Mouse (Mus musculus) induced T-regulatory cell, adult 2 months (primary cell): ENCODE results near the gene Gm20388.
A peak's percentile ranks its signal among the peaks of the same experiment; 100 is the strongest.

ENCODE experiments used
- DNase-seq: peaks from one replicate; pipeline ENCODE4 v3.0.0-alpha.2; 2012; ENCODE audit warnings: low read depth

The Gm20388 gene

GRCm38 (mm10) chr8:120492193-120492880, 581.7 kb downstream of the Gm20388 start:
- DNase-seq, result no peak

DNA sequence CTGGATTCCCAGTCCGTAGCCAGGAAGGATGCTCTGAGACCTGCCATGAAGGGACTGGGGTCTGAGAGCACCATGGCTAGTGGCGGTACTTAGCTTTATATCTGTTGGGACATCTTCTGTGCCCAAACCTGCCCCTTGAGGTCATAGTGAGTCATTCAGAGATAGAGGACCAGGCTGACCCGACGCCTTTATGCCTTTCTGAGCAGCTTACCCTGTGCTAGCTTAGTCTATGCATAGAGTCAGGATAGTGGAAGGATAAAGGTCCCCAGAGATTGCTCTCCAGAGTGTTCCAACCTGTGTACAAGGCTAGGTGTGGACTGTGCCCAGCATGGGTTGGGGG, 582.2 kb downstream of the Gm20388 start:
- no peak for DNase-seq

DNA sequence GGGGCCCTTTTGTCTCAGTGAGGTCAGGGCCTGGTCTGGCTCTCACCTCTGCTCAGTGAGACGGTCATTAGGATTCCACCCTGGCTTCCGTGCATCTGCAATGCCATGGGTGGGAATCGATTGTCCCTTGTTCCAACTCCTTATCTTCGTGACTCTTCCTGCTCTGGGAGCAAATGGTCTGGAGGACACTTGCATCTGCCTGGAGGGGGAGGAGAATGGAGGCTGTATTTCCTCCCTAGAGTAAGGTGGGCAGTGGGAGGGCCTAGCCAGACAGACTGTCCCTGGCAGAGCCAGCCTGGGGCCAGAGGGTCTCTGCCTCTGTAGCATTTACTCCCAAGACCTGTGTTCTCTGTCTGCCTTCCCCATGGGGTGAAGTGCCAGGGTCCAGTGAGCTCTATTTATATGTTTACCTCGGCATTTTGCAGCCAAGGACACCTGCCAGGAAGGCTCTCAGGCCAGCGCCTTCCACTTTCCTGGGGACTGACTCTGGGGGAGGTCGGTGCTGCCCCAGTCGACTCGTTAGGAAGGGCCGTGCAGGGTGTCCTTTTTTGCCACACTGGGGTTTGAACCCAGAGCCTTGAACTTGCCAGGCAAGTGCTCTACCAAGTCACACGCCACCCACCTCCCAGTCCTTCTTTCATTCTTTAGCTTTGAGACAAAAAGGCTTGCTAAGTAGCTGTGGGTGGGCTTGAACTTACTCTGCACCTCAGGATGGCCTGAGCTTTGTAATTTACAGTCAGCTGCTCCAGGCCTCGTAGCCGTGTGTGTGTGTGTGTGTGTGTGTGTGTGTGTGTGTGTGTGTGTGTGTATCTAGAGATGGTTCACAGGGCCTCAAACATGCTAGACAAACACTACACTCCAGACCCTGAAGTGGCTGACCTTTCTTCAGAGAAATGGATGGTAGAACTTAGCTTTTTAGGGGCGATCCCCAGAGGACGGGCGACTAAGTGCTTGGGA, 583.1 kb downstream of the Gm20388 start:
- no peak for DNase-seq

DNA sequence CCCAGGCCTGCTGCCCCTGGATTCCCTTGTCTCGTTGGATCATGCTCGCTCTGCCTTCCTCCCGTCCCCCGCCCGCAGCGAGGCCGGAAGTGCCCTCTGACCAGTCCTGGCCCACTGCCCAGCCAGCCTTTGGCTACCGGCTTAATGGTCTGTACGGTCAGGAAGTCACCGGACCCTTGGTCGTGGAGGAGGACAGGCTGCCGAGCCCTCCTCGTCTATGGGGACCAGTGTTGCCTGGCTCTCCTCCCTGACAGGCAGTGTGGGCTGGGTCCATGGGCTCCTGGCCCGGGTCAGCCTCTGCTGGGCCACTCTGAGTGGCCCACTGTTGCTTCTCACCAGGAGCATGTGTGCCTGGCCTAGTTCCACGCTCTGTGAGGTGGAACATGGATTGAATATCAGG, 584.3 kb downstream of the Gm20388 start:
- DNase-seq, result no peak

DNA sequence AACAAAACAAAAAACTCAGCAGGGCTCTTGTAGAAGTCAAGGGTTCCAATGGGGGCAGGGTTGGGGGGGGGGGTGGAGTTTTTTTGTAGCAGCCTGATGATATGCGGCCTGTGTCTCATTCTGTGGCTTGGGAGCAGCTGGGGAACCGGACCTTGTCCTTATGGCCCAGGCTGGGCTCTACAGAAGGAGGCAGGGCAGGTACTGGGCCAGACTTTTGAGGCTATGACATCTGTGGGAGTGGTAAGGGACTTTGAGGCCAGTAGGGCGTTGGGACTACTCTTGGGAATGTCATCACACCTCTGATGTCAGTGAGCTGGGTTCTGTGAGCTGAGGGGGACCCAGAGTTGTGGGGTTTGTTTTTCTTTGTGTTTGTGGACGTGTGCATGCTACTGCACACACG, 584.8 kb downstream of the Gm20388 start:
- DNase-seq, result no peak

GRCm38 (mm10) chr8:120496478-120496877, 585.8 kb downstream of the Gm20388 start:
- DNase-seq, result no peak

DNA sequence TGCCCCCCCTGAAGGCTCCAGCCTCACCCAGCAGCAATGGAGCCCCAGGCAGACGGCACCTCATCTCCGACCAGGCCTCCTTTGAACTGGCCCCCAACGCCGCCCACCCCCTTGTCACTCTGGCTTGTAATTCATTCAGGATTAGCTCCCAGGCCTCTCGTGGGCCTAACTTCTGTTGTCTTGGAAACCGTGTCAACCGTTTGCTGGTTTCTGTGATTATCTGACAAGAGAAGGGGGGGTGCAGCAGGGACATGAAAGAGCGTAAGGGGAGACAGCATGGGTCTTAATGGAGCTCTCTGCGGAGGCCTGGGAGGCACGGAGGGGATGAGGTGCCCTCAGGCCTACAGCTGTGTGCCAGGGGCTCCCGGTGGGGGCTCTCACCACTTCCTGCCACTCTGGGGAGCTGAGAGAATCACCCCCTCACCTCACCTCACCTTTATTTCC, 586.9 kb downstream of the Gm20388 start:
- no peak for DNase-seq

GRCm38 (mm10) chr8:120498349-120498831, 587.7 kb downstream of the Gm20388 start:
- no peak for DNase-seq

DNA sequence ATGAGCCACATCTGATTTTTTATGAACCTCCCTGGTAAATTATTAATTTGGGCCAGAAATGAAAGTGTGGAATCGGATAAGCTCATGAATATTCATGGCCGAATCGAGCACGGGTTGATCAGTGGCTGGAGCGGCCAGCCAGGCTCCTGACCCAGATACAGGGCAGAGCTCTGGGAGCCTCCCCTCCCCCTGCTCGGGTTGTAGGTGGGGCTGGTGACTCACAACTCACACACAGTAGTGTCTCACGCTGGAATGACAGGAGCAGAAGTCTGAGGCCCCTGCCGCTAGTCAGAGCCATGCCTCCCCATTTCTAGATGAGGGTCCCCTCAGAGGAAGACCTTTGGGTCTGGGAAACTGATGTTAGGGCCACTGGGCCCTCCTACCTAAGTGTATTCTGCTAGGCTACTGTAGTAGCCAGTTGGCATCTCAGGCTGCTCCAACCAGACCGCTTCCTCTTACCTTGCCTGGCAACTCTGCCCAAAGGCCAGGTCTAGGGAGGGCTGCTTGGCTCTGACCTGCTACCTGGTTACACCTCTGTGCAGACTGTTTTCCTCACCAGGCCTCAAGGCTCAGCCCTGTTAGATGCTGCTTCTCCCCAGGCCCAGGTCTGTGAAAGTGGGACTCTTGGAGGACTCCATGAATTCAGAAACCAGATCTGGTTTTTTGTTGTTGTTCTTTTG, 588.4 kb downstream of the Gm20388 start:
- no peak for DNase-seq

DNA sequence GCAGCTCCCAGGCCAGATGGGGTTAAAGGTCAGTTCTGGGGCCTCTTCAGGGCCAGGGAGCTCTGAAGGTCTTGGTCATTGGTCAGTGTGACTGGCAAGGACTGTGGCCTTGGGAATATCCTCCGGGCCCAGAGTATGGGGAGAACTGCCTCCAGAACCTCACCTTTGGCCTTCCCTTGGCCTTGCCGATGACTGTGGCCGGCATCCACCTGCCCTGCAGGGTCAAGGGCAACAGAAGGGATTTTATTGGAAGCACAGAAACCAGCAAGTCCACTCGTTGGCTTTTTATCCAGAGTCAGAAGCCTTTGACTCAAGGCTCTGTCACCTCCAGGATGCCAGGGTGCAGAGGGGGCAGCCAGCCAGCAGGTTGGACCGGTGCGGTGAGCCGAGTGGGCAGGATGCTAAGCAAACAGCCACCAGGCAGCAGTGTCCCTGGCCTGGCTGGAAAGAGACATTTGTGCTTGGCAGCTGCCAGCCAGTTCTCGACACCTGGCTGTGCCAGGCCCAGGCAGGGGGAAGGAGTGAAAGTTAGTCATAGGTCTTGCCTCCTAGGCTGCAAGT, 590.1 kb downstream of the Gm20388 start:
- DNase-seq, result no peak

DNA sequence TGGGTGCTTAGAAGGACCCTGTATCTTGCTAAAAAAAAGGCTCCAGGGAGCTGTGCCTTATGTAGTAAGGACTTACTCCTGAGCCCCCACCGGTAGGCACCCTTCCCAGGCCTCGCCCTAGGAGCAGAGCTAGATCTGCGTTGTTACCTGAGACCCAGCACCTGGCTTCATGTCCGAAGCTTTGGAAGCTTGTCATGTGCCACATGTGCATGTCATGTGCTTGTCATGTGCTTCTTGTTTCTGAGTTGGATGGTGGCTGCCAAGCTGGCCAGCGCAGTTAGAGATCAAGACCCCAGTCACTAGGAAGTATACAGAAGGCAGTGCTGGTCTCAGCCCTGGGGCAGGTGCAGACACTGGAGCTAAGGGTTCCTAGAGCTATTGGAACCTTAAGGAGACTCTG, 590.8 kb downstream of the Gm20388 start:
- no peak for DNase-seq

GRCm38 (mm10) chr8:120502428-120502827, 591.8 kb downstream of the Gm20388 start:
- DNase-seq, result no peak

DNA sequence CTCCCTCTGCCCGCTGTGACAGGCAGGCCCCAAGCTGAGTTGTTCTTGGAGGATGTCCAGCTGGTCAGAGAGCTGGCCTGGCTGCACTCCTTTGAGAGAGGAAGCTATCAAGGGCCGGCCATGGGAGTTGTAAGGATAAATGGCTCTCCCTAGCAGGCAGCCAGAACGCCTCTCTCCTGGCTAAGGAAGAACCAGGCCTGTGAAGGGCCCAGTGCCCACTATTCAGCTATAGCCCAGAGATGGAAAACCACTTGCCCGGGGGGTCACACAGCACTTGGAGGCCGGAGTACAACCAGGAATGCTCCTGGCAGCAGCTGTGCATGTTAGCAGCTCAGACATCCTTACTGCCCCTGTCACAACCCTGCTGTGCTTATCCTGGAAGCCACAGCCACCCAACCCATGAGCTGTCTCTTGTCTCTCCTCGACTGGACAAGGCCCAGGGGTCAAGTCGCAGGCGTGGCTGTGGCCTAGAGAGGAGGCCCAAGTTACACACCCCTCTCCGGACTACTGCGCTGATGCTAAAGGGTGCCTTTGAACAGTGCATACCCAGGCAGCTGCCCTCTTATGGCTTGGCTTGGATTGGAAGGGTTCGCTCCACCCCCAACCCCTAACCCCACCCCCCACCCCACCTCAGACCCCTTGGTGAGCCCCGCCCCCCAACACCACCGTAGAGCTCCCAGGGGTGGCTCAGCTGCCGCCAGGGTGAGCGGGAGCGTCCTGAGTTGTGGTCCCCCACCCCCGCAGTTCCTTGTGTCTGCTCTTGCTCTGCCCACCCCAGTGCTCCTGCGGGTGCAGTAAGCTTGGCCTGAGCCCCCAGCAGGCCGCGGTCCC, 593.8 kb downstream of the Gm20388 start:
- no peak for DNase-seq

DNA sequence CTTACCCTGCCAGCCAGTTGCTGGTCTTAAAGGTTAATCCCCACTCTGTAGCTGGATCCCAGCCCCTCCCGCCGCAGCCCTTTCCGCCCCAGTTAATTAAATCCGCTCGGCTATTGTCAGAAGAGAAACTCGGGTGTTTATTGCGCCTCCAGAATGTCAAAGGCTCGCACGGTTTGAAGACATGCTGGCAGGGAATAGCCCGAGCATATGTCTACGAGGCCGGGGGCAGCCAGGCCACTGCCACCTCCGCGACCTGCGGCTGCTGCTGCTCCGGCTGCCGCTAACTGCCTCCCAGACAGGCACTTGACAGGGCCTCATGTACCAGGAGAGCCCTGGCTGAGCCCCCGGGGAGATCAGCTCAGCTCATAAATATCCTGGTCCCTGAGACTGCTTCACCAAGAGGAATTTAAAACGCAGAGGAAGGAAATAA, 594.5 kb downstream of the Gm20388 start:
- DNase-seq, result no peak

GRCm38 (mm10) chr8:120505619-120506310, 595.1 kb downstream of the Gm20388 start:
- no peak for DNase-seq

DNA sequence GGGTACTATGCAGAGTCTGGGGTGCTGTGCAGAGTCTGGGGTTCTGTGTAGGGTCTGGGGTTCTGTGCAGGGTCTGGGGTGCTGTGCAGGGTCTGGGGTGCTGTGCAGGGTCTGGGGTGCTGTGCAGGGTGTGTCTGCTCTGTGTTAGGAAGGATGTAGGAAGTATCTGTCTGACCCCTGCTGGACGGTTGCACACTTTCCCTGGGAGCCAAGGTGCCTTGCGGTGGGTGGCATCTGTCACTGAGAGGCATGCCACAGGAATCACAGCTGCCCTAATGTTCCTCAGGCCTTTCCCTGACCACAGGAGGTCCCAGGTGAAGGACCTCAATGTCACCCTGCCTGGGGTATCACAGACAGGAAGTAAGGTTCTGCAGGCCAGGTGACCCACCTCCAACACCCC, 595.9 kb downstream of the Gm20388 start:
- DNase-seq, result peak; percentile 32

- no peak for DNase-seq
These were observed 596.6 kb downstream of the Gm20388 start for GRCm38 (mm10) chr8:120507290-120507689.

- no peak for DNase-seq
These were observed 598.7 kb downstream of the Gm20388 start for GRCm38 (mm10) chr8:120509136-120510034.

DNA sequence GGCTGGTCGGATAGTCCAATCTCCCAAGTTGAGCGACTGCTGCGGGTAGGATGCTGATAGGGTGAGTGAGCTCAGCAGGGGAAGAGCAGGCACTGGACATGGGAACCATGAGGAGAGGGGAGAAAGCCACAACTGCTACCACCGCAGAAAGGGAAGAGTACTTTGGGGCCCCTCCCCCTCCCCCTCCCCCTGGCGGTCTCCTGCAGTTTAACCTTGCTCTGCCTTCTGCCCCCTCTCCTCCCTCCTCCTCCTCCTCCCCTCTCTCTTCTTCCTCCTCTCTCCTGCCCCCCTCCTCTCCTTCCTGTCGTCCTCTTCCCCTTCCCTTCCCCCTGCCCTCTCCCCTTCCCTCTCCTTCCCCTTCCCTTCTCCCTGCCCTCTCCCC, 599.4 kb downstream of the Gm20388 start:
- no peak for DNase-seq
